ENCODE assay signal across 10 mouse cellular contexts in the genomic region with DNA sequence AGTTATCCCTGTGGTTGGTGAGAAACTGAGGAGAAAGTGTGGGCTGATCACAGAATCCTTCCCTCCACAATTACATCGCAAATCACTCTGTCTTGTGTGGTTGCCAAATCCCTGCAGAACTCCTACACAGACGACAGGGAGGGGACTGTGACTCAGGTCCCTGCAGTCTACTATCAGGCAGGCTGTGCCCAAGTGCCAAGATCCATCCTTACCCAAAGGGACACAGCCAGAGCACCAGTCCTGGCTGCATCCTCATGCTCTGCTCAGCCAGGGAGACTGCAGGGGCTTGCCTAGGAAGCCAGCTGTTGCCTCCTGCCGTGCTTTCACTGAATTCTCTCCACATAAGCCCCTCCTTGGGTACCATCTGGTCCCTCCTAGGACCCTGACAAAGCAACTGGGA.
A peak's percentile ranks its signal among the peaks of the same experiment; 100 is the strongest.
DNase-seq lines count a peak whose midpoint lies in the region; TF ChIP-seq lines count a peak whose summit lies in the region.
"Had no signal": no experiment of that assay in that cellular context is flagged by ENCODE, and none has a peak within 500 bp of the region (broad histone marks: within the 10 kb centered on the region; RNA-seq: fewer than 3 reads in every experiment).

No protein-coding gene starts in this region.

- no peak for TF ChIP-seq CTCF in left cerebral cortex, adult 2 months (IDR thresholded peaks at IDR 0.05)
- TF ChIP-seq CTCF in olfactory bulb, adult 2 months (IDR thresholded peaks at IDR 0.05; ENCODE audit: insufficient read depth, low read depth, low read length) = no peak

- H3K4me1 ChIP-seq in olfactory bulb, adult 2 months (ENCODE audit: control insufficient read depth, insufficient read depth, low read length) = peaks cover 14% of the 10 kb centered on the region

- WGBS in olfactory bulb, adult 2 months = 20% methylated on average over 3 of the region's 3 CpGs

- intact Hi-C loops in left cerebral cortex, adult 2 months (cut with DNase I) = loop anchor here (5.0 kb wide), 1 partner anchor 69 kb away; no protein-coding TSS in a partner anchor

- no peak for TF ChIP-seq POLR2A in olfactory bulb, adult 2 months (IDR thresholded peaks at IDR 0.05; ENCODE audit: insufficient read depth, low read depth, low read length)

- peak; percentile 25 for DNase-seq in embryo, embryonic 11 days
- no peak for DNase-seq in embryo, embryonic 9.5 days (ENCODE audit: extremely low spot score)
- DNase-seq in frontal cortex, postnatal 10 days (ENCODE audit: low spot score in 2 of 2) = peak; percentile 21 to 22
- DNase-seq in left cerebral cortex, adult 2 months (ENCODE audit: extremely low spot score in 1 of 2, low spot score in 2 of 2) = peak; percentile 32 to 44
- no peak for DNase-seq in liver
- DNase-seq in adrenal gland, adult 18-20 months (ENCODE audit: low spot score in 2 of 2) = no peak
- DNase-seq in ovary, adult 18-20 months (ENCODE audit: low spot score) = no peak
- DNase-seq: cerebellum, postnatal 14 days had no signal

- no peak overlapping the region for H3K27ac ChIP-seq in left cerebral cortex, adult 2 months
- peak overlapping the region; percentile 73 for H3K27ac ChIP-seq in olfactory bulb, adult 2 months (ENCODE audit: insufficient read depth, low read depth, low read length)
- H3K27ac ChIP-seq: liver, embryonic 12.5 days had no signal

- no peak overlapping the region for H3K4me3 ChIP-seq in left cerebral cortex, adult 2 months
- H3K4me3 ChIP-seq in olfactory bulb, adult 2 months (ENCODE audit: insufficient read depth, low read depth, low read length) = no peak overlapping the region
- H3K4me3 ChIP-seq: liver, embryonic 12.5 days had no signal

Comparison
In these comparisons a context has a peak if more than half of its experiments do, and no peak if none do; other contexts are left out.
1. DNase-seq: peak in embryo, embryonic 11 days (single experiment), frontal cortex, postnatal 10 days (2 of 2) and left cerebral cortex, adult 2 months (2 of 2); none in embryo, embryonic 9.5 days (single experiment), liver (single experiment), adrenal gland, adult 18-20 months (0 of 2) and ovary, adult 18-20 months (single experiment).